Mouse (Mus musculus) megakaryocyte-erythroid progenitor cell, adult 5 weeks (primary cell): ENCODE data around the gene Gm9774. TPM values are rescaled to one million over a fixed set of nuclear protein-coding genes. Genes with fewer than 3 reads are reported as not detected.

ENCODE experiments used
- polyA plus RNA-seq: library from polyadenylated mRNA; stranded (reverse); fragments of >175 nt; gene quantifications from 2 replicates; pipeline ENCODE4 v1.2.3, GENCODE M21; 2012

The Gm9774 gene
- polyA plus RNA-seq: 8.9 and 10.1 TPM in 2 replicates

DNA sequence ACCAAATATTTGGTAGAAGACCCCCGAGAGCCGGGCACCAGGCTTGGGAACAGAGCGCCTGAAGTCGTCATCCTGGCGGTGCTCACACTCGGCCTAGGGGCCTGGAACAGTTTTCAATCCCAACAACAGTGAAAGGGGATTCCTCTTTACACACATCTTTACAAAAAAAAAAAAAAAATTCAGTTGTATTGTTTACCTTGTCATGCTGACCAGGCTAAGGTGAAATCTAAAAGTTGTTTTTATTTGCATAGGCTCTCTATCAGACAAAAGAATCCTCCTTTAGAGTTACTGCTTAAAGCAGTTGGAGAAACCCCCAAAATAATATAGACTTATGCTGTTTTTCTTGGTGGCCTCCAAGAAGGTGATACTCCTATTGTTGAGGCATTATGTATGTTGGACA lies at the start of gene Gm9774:
Gm9774 (minus strand) TSS at position 101 of the 400 bp plus-strand sequence.

DNA sequence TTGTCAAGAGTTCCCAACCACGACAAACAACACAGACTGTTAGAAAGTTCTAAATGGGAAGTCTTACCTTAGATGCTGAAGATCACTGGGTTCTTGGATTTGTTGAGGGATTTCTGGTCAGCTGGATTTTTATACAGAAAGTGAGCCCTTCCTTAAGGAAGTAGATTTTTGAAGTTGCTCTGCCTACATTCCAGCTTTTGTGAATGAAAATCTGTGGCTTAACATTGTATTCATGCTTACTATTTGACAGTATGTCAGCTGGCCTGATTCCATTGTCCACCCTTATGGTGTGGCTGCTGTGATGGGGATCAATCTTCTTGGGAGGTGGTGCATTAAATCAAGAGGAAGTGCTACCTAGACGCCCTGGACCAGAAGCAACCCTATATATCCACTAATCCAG lies 29.4 kb upstream of the Gm9774 start, which contains the start of gene Sprr3:
Sprr3 (minus strand) TSS at position 101 of the 400 bp plus-strand sequence.

DNA sequence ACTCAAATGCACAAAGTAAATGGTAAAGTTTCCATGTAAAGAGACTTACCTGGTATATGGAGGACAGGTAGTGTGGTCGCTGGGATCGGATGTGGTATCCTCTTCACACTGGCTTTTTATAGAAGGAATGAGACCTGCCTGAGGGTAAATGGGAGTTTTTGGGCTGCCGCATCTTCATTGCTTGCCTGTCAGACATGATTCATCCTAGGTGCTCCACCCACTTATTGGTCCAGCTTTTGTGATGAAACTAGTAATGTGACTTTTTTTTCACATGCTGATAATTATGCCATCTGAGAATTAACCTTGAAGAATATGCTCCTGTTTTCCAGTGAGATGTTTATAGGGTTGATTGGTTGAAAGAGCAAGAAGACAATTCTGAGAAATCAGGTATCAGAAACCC lies 9.5 kb upstream of the Gm9774 start, which contains the start of gene Sprr1b:
Sprr1b (minus strand) TSS at position 101 of the 400 bp plus-strand sequence.

DNA sequence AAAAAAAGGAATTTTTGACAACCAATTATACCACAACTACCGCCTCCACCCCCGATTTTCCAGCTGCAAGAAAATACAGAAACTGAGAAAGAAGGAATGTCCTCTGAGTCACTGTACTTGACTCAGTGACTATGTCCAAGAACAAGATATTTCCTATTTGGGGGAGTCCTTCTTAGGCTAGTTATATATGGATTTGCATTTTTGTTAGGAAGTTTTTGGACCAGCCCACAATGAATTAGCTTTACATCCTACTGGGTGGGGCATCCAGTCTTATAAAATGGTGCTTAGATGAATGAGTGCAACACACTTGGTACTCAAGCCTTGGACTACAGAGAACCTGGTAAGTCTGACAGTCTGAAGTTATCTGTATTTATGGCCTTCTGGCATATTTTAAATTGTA lies 3.1 kb upstream of the Gm9774 start, which contains the start of gene Sprr2k:
Sprr2k (plus strand) TSS at position 301 of the 400 bp plus-strand sequence.

DNA sequence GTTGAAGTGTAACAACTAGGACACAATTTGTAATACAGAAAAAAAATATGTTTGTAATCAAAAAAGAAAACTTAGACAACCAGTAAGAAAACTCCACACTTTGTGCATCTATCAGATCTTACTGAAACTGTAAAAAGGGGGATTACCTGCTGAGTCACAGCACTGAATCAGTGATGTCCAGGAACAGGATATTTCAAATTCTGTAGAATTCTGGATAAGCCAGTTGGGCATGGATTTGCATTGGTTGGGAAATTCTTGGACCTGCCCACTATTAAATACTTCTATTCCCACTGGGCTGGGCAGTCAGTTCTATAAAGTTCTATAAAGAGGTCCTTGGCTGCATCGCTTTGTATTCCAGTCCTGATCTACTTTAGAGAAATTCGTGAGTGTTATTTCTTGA lies 11.4 kb downstream of the Gm9774 start, which contains the start of gene Sprr2j-ps:
Sprr2j-ps (plus strand) TSS at position 301 of the 400 bp plus-strand sequence.

DNA sequence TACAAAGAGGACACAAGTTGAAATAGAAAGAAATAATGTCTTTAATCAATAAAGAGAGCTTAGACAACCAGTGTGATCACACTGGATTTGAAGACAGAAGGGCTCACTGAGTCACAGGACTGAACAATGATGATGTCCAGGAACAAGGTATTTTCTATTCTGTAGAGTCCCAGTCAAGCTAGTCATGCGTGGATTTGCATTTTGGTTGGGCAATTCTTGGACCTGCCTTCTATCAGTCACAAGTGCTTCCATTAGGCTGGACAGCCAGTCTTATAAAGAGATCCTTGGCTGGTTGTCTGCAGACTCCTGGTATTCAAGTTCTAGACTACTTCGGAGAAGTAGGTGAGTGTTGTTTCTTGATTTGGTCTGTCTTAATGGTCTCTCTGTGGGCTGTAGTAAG lies 21.5 kb downstream of the Gm9774 start, which contains the start of gene Sprr2i:
Sprr2i (plus strand) TSS at position 301 of the 400 bp plus-strand sequence.

DNA sequence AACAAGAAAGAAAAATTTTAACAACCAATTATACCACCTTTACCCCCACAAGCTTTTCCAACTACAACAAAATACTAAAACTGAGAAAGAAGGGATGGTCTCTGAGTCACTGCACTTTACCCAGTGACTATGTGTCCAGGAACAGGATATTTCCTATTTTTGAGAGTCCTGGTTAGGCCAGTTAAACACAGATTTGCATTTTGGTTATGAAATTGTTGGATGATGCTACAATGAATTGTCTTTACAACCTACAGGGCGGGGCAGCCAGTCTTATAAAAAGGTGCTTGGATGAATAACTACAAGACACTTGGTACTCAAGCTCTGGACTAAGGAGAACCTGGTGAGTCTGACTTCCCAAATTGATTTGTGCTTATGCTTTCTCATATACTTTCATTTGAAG lies 43.8 kb downstream of the Gm9774 start, which contains the start of gene Sprr2h:
Sprr2h (plus strand) TSS at position 301 of the 400 bp plus-strand sequence.

Other genes starting within 250 kb of the Gm9774 start
- gene Sprr2a1, start 213.6 kb downstream of the Gm9774 start, polyA plus RNA-seq: not detected in 2 replicates
- gene Sprr2a2, start 213.5 kb downstream of the Gm9774 start, polyA plus RNA-seq: not detected in 2 replicates
- not detected in 2 replicates for gene Sprr2a3, start 144.0 kb downstream of the Gm9774 start, polyA plus RNA-seq
- not detected in 2 replicates for gene Sprr2b, start 112.8 kb downstream of the Gm9774 start, polyA plus RNA-seq
- gene Sprr2d, start 90.3 kb downstream of the Gm9774 start, polyA plus RNA-seq: not detected in 2 replicates
- not detected in 2 replicates for gene Sprr2e, start 77.3 kb downstream of the Gm9774 start, polyA plus RNA-seq
- gene Sprr2f, start 64.2 kb downstream of the Gm9774 start, polyA plus RNA-seq: not detected in 2 replicates
- gene Sprr2h, start 43.7 kb downstream of the Gm9774 start, polyA plus RNA-seq: not detected in 2 replicates
- not detected in 2 replicates for gene Sprr2i, start 21.4 kb downstream of the Gm9774 start, polyA plus RNA-seq
- gene Sprr2j-ps, start 11.3 kb downstream of the Gm9774 start, polyA plus RNA-seq: not detected in 2 replicates
- gene Sprr2k, start 3.2 kb upstream of the Gm9774 start, polyA plus RNA-seq: not detected in 2 replicates
- gene Sprr1b, start 9.4 kb upstream of the Gm9774 start, polyA plus RNA-seq: not detected in 2 replicates
- not detected in 2 replicates for gene Sprr3, start 29.3 kb upstream of the Gm9774 start, polyA plus RNA-seq
- 0.12 TPM in 1 of 2 replicates, not detected in the other for gene Sprr1a, start 56.5 kb upstream of the Gm9774 start, polyA plus RNA-seq
- not detected in 2 replicates for gene Sprr4, start 71.1 kb upstream of the Gm9774 start, polyA plus RNA-seq
- gene 2310046K23Rik, start 105.1 kb upstream of the Gm9774 start, polyA plus RNA-seq: not detected in 2 replicates
- gene Ivl, start 144.3 kb upstream of the Gm9774 start, polyA plus RNA-seq: 0.04 TPM in 1 of 2 replicates, not detected in the other
- 0.07 TPM in 1 of 2 replicates, not detected in the other for gene Smcp, start 159.6 kb upstream of the Gm9774 start, polyA plus RNA-seq
- not detected in 2 replicates for gene 2210017I01Rik, start 178.1 kb upstream of the Gm9774 start, polyA plus RNA-seq
- not detected in 2 replicates for gene Lce6a, start 192.2 kb upstream of the Gm9774 start, polyA plus RNA-seq
- 0.10 TPM in 1 of 2 replicates, not detected in the other for gene Lce1a1, start 218.9 kb upstream of the Gm9774 start, polyA plus RNA-seq
- not detected in 2 replicates for gene Lce1b, start 227.5 kb upstream of the Gm9774 start, polyA plus RNA-seq
- gene Lce1a2, start 240.9 kb upstream of the Gm9774 start, polyA plus RNA-seq: not detected in 2 replicates
- not detected in 2 replicates for gene Lce1c, start 249.8 kb upstream of the Gm9774 start, polyA plus RNA-seq